Mouse (Mus musculus) layer of hippocampus, postnatal 36 days (tissue): ENCODE data around the gene Lonrf2. TPM values are rescaled to one million over a fixed set of nuclear protein-coding genes. Genes with fewer than 3 reads are reported as not detected.

Experiments used
- DNase-seq, 2 experiments: peaks; one replicate each; pipeline ENCODE4 v3.0.0; 2022
- total RNA-seq, 2 experiments: library from RNA; stranded (reverse); gene quantifications; 2 replicates each; pipeline ENCODE4 v1.2.3; 2021

Lonrf2 gene
- total RNA-seq, 2 experiments from 2014 or later, result 106 to 109 TPM

GRCm38 (mm10) chr1:38767812-38768211 lies 68.7 kb downstream of the Lonrf2 start:
- DNase-seq, result peak; percentile 66 to 73

DNA sequence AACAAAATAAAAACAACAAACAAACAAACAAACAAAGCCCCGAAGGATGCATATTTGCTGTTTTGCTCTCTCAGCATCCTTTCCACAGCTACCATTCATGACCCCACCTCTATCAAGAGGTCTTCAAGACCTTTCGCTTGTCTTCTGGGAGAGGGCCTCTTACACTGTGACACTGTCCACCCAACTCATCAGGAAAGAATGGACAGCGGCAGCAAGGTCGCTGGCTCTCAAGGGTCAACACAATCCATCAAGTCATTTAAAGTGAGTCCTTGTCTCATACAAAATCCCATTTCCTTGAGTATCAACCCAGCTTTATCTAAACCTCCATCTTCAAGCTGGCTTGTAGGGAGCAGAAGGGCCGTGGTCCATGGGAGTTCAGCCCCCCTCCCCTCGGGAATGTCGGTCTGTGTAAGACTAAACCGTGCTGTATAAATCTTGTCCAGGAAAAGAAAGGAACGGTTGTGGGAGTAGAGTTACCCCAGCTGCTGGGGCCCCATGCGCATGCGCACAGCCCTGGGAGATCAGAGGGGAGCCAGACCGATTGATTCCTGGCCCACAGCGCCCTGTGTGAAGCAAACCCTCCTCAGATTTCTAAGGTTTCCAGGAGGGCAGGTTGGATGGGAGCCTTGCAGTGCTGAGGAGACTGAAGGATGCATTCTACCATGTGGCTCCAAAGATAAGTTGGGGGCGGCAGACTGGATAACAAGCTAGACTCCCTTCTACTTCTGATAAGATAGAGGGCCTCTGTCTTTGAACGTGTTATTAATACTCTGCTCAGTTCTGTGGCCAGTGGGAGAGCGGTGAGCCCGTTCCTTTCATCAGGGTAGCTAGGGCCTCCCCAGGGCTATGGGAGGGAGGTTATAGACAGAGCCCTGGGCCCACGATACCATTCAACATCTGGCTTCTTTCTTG lies 69.6 kb downstream of the Lonrf2 start:
- no peak for DNase-seq

DNA sequence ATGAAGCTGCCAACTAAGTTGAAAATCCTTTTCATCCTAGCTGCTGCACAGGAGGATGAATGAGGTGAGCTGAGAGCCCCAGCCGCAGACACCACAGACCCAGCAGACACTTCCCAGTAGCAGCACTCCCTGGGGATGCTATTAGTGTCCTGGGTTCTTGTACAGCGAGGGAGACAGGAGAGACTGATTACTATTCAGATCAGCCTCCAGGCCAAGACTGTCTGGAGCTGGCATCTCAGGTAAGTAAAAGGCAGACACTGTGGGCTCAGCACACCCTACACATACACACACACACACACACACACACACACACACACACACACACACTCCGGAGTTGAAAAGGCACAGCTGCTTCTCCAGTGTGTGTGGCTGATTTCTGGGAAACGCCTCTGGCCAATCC lies 70.3 kb downstream of the Lonrf2 start:
- DNase-seq, result no peak

- DNase-seq, result no peak
Measured at GRCm38 (mm10) chr1:38763960-38764613, 72.4 kb downstream of the Lonrf2 start.

- DNase-seq, result no peak
Measured at GRCm38 (mm10) chr1:38760424-38760823, 76.1 kb downstream of the Lonrf2 start.

DNA sequence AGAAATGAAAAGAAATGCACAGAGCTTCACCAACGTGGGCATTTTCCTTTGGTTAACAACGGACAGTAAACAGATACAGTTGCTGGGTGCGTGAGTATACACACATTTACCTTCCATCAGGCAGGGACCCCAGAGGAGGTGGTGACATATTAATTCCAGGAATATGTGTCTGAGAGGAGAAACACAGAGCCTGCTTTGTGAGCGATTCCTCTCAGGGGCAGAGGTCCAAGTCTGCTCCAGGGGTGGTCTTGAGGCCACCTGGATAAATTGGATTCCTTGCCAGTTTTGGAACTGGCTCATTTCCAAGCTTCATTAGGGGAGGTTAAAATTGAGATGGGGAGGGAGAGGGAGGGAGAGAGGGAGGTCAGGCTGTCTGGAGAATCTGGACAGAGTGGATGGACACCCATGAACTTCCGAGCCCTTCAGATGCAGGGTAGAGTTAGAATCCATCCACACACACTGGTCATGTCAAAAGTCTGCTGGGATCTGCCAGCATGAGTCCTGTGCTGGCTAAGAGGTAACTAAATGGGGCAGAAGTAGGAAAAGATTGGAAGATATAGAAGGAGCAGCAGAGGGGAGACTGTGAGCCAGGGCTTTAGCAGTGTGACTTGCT lies 78.6 kb downstream of the Lonrf2 start:
- DNase-seq, result no peak

GRCm38 (mm10) chr1:38743863-38744262 lies 92.6 kb downstream of the Lonrf2 start:
- DNase-seq, result no peak

Other genes starting within 250 kb of the Lonrf2 start
- gene Aff3, start 171.8 kb downstream of the Lonrf2 start, total RNA-seq, result 100 to 1,000 TPM in 1 of 2 experiments, 10 to 100 TPM in 1; 99.4 to 119 TPM
- 10 to 100 TPM; 52.2 to 55.2 TPM for gene Chst10, start 61.5 kb upstream of the Lonrf2 start, total RNA-seq
- not detected for gene Nms, start 102.4 kb upstream of the Lonrf2 start, total RNA-seq
- 10 to 100 TPM; 32.5 to 35.9 TPM for gene Pdcl3, start 148.9 kb upstream of the Lonrf2 start, total RNA-seq